Mouse (Mus musculus): Measurements from ENCODE around the gene Lyl1. TPM values are rescaled to one million over a fixed set of nuclear protein-coding genes. Genes with fewer than 3 reads are reported as not detected.
A peak's percentile ranks its signal among the peaks of the same experiment; 100 is the strongest.

Gene Lyl1
- total and polyA plus RNA-seq, 2 experiments from 2014 or later: 4.4 to 8.7 TPM

GRCm38 (mm10) chr8:84732545-84732944 is 31.3 kb downstream of the Lyl1 start:
- H3K36me3 ChIP-seq (replicated peaks; ENCODE audit: control insufficient read depth, insufficient read depth, low read length): 0 out of 2 replicates have a peak, but pooled peaks cover 3% of the 10 kb centered on the region
- no peak overlapping the region for H3K4me2 ChIP-seq (ENCODE audit: low read depth, low read length)
- H3K27me3 ChIP-seq (ENCODE audit: control insufficient read depth, insufficient read depth, low read length): no peaks in the 10 kb centered on the region
- H3K9ac ChIP-seq (replicated peaks; ENCODE audit: low read depth, low read length): no peak overlapping the region
- TF ChIP-seq CTCF (IDR thresholded peaks at IDR 0.05; ENCODE audit: low read depth): no peak
- no peak for TF ChIP-seq EP300 (IDR thresholded peaks at IDR 0.05; ENCODE audit: low read depth)
- H3K9me3 ChIP-seq (replicated peaks; ENCODE audit: control insufficient read depth, low read length): no peaks in the 10 kb centered on the region
- ATAC-seq (ENCODE audit: insufficient read depth, low read depth) (no peak), DNase-seq (ENCODE audit: low spot score) (no peak)
- peaks cover 62% of the 10 kb centered on the region for H3K4me1 ChIP-seq (ENCODE audit: control insufficient read depth, insufficient read depth)
- WGBS: 35% methylated on average over 5 of the region's 5 CpGs
- H3K4me3 ChIP-seq (ENCODE audit: low read depth, low read length): no peak overlapping the region
- H3K27ac ChIP-seq (ENCODE audit: low read depth): no peak overlapping the region

GRCm38 (mm10) chr8:84732996-84733395 is 31.7 kb downstream of the Lyl1 start:
- Histone ChIP-seq H3K9me3 (replicated peaks; ENCODE audit: control insufficient read depth, low read length) (no peaks in the 10 kb centered on the region), H3K4me3 (ENCODE audit: low read depth, low read length) (no peak overlapping the region), H3K9ac (replicated peaks; ENCODE audit: low read depth, low read length) (no peak overlapping the region), H3K27ac (ENCODE audit: low read depth) (no peak overlapping the region), H3K4me1 (ENCODE audit: control insufficient read depth, insufficient read depth) (peaks cover 66% of the 10 kb centered on the region), H3K4me2 (ENCODE audit: low read depth, low read length) (no peak overlapping the region), H3K36me3 (replicated peaks; ENCODE audit: control insufficient read depth, insufficient read depth, low read length) (no peaks in the 10 kb centered on the region), H3K27me3 (ENCODE audit: control insufficient read depth, insufficient read depth, low read length) (no peaks in the 10 kb centered on the region)
- no peak for TF ChIP-seq EP300 (IDR thresholded peaks at IDR 0.05; ENCODE audit: low read depth)
- no peak for TF ChIP-seq CTCF (IDR thresholded peaks at IDR 0.05; ENCODE audit: low read depth)
- ATAC-seq (ENCODE audit: insufficient read depth, low read depth) (no peak), DNase-seq (ENCODE audit: low spot score) (no peak)
- 38% methylated on average over 6 of the region's 6 CpGs for WGBS

DNA sequence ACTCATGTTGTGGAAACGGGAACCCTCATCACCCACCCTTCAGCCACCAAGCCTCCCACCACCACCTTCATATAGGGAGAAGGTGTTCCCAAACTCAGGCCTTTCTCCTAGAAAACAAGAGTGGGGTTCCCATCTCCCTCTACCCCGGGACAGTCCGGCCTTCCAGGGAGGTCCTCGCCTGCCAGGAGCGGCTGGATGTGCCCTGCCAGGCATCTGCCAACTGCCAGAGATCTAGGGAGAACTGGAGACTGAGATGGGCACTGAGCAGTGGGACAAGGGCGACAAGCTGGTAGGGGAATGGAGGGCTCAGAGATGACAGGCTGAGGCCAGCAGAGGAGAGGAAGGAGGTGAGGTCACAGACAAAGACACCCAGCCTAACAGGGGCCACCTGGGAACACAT is 32.7 kb downstream of the Lyl1 start:
- Histone ChIP-seq H3K4me1 (ENCODE audit: control insufficient read depth, insufficient read depth) (peaks cover 73% of the 10 kb centered on the region), H3K27ac (ENCODE audit: low read depth) (no peak overlapping the region), H3K9ac (replicated peaks; ENCODE audit: low read depth, low read length) (no peak overlapping the region), H3K4me3 (ENCODE audit: low read depth, low read length) (no peak overlapping the region), H3K9me3 (replicated peaks; ENCODE audit: control insufficient read depth, low read length) (no peaks in the 10 kb centered on the region), H3K36me3 (replicated peaks; ENCODE audit: control insufficient read depth, insufficient read depth, low read length) (no peaks in the 10 kb centered on the region), H3K4me2 (ENCODE audit: low read depth, low read length) (no peak overlapping the region), H3K27me3 (ENCODE audit: control insufficient read depth, insufficient read depth, low read length) (no peaks in the 10 kb centered on the region)
- 88% methylated on average over 6 of the region's 6 CpGs for WGBS
- TF ChIP-seq EP300 (IDR thresholded peaks at IDR 0.05; ENCODE audit: low read depth) (no peak), CTCF (IDR thresholded peaks at IDR 0.05; ENCODE audit: low read depth) (no peak)
- ATAC-seq (ENCODE audit: insufficient read depth, low read depth): no peak
- no peak for DNase-seq (ENCODE audit: low spot score)

DNA sequence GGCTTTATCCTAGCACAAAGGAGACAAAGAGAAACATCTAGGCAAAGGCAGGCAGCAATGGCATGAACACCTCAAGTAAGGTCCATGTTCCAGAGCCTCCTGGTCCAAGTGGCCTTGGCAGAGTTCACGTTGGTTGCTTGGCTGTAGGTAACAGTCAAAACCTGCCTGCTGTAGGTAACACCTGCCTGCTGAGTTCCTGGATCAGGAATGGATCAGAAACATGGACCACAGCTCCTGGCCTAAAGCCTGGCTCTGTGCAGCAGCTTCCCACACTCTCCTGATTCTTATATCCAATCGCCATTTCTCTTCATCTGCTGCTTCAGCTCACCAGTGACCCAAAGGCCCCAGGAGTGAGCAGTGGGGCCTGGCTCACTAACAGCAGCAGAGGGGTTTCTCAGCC is 33.4 kb downstream of the Lyl1 start:
- Histone ChIP-seq H3K4me1 (ENCODE audit: control insufficient read depth, insufficient read depth) (peaks cover 77% of the 10 kb centered on the region), H3K36me3 (replicated peaks; ENCODE audit: control insufficient read depth, insufficient read depth, low read length) (no peaks in the 10 kb centered on the region), H3K4me2 (ENCODE audit: low read depth, low read length) (no peak overlapping the region), H3K9ac (replicated peaks; ENCODE audit: low read depth, low read length) (no peak overlapping the region), H3K4me3 (ENCODE audit: low read depth, low read length) (no peak overlapping the region), H3K9me3 (replicated peaks; ENCODE audit: control insufficient read depth, low read length) (no peaks in the 10 kb centered on the region), H3K27me3 (ENCODE audit: control insufficient read depth, insufficient read depth, low read length) (no peaks in the 10 kb centered on the region), H3K27ac (ENCODE audit: low read depth) (no peak overlapping the region)
- WGBS: 73% methylated on average over 2 of the region's 2 CpGs
- no peak for DNase-seq (ENCODE audit: low spot score)
- no peak for TF ChIP-seq EP300 (IDR thresholded peaks at IDR 0.05; ENCODE audit: low read depth)
- ATAC-seq (ENCODE audit: insufficient read depth, low read depth): no peak

DNA sequence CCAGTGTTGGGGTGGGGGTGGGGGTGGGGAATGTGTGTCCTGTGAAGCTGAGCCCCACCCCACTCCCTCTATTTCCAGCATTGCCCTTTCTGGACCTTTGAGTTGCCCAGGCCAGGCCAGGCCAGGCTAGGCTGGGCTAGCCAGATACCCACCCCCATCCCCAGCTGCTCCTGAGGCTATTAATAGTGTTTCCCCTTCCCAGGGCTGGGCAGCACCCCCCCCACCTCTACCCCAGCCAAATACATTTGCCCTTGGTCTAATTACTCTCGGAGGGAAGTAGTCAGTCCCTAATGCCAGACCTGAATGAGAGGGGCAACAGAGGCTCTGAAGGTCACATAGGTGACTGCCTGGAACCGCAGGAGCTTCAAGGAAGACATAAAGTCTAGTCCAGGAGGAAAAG is 34.3 kb downstream of the Lyl1 start:
- 0 out of 2 replicates have a peak overlapping the region, but pooled peaks have one; percentile 11 for H3K9ac ChIP-seq (replicated peaks; ENCODE audit: low read depth, low read length)
- H3K4me1 ChIP-seq (ENCODE audit: control insufficient read depth, insufficient read depth): peaks cover 71% of the 10 kb centered on the region
- H3K4me2 ChIP-seq (ENCODE audit: low read depth, low read length): no peak overlapping the region
- no peak overlapping the region for H3K4me3 ChIP-seq (ENCODE audit: low read depth, low read length)
- peak; percentile 66 for DNase-seq (ENCODE audit: low spot score)
- H3K9me3 ChIP-seq (replicated peaks; ENCODE audit: control insufficient read depth, low read length): no peaks in the 10 kb centered on the region
- ATAC-seq (ENCODE audit: insufficient read depth, low read depth): peak; percentile 74
- H3K36me3 ChIP-seq (replicated peaks; ENCODE audit: control insufficient read depth, insufficient read depth, low read length): no peaks in the 10 kb centered on the region
- H3K27ac ChIP-seq (ENCODE audit: low read depth): peak overlapping the region; percentile 69
- H3K27me3 ChIP-seq (ENCODE audit: control insufficient read depth, insufficient read depth, low read length): no peaks in the 10 kb centered on the region
- WGBS: 19% methylated on average over 2 of the region's 2 CpGs
- TF ChIP-seq CTCF (IDR thresholded peaks at IDR 0.05; ENCODE audit: low read depth): no peak
- TF ChIP-seq EP300 (IDR thresholded peaks at IDR 0.05; ENCODE audit: low read depth): no peak

DNA sequence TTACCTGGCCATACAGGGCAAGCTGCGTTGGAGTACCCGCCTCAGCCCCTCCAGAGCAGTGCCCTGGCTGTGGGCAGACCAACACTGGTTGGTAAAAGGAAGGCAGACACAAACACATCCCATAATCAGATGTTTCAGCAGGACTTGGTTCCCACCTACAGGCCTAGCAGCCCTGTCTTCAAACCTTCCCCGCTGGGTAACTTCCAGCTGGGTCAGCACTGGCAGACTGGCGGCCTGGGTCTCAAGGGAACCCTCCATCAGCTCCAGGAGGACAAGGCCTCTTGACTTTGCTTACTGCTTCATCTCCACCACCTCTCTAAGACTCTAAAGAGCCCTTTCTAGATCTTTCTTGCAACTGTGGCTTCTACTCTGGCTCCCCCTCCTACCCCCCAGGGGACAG is 35.3 kb downstream of the Lyl1 start:
- no peak overlapping the region for H3K4me2 ChIP-seq (ENCODE audit: low read depth, low read length)
- peaks cover 69% of the 10 kb centered on the region for H3K4me1 ChIP-seq (ENCODE audit: control insufficient read depth, insufficient read depth)
- H3K36me3 ChIP-seq (replicated peaks; ENCODE audit: control insufficient read depth, insufficient read depth, low read length): no peaks in the 10 kb centered on the region
- peak overlapping the region; percentile 69; the same call in 1 of the 2 replicates for H3K27ac ChIP-seq (ENCODE audit: low read depth)
- H3K27me3 ChIP-seq (ENCODE audit: control insufficient read depth, insufficient read depth, low read length): no peaks in the 10 kb centered on the region
- H3K4me3 ChIP-seq (ENCODE audit: low read depth, low read length): no peak overlapping the region
- TF ChIP-seq EP300 (IDR thresholded peaks at IDR 0.05; ENCODE audit: low read depth) (no peak), CTCF (IDR thresholded peaks at IDR 0.05; ENCODE audit: low read depth) (no peak)
- WGBS: 96% methylated on average over 4 of the region's 4 CpGs
- no peaks in the 10 kb centered on the region for H3K9me3 ChIP-seq (replicated peaks; ENCODE audit: control insufficient read depth, low read length)
- no peak for ATAC-seq (ENCODE audit: insufficient read depth, low read depth)
- no peak for DNase-seq (ENCODE audit: low spot score)
- H3K9ac ChIP-seq (replicated peaks; ENCODE audit: low read depth, low read length): no peak overlapping the region
